Mouse (Mus musculus): ENCODE data around the gene Aco1. TPM values are rescaled to one million over a fixed set of nuclear protein-coding genes. Genes with fewer than 3 reads are reported as not detected.

Gene Aco1
- polyA plus RNA-seq, 1 experiment: 58.2 TPM

DNA sequence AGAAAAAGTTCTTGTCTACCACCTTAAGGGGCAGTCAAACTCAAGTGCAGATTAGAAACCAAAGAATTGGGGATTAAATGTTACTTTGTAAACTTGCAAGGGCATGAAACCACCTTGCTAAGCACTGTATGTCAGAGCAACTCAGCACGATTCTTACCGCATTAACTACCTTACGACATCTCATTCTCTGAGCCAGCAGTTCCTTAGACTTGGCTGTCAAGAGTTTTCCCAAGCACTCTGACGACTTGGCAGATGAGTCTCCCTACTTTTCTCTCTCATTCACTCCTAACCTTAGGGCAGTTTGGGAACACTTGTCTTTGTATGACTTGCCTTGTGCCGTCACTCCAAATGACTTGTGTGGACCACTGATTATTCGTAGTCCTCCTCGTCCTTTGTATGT is 7.2 kb downstream of the Aco1 start:
- no peak for TF ChIP-seq POLR2A (IDR thresholded peaks at IDR 0.05; ENCODE audit: low read depth, low read length)
- TF ChIP-seq CTCF (IDR thresholded peaks at IDR 0.05; ENCODE audit: extremely low read depth, insufficient read length, insufficient replicate concordance, low read depth, low read length): no peak
- Histone ChIP-seq H3K4me3 (ENCODE audit: low read depth, low read length) (no peak overlapping the region), H3K36me3 (ENCODE audit: control insufficient read depth, insufficient read depth, low read length) (0 out of 2 replicates have a peak, but pooled peaks cover 4% of the 10 kb centered on the region), H3K4me1 (ENCODE audit: control insufficient read depth, insufficient read depth, insufficient read length, low read length) (no peaks in the 10 kb centered on the region), H3K27me3 (ENCODE audit: control insufficient read depth, insufficient read depth, low read length) (no peaks in the 10 kb centered on the region), H3K27ac (ENCODE audit: insufficient read depth, low read depth, low read length) (no peak overlapping the region)
- 89% methylated on average over 7 of the region's 7 CpGs for WGBS

DNA sequence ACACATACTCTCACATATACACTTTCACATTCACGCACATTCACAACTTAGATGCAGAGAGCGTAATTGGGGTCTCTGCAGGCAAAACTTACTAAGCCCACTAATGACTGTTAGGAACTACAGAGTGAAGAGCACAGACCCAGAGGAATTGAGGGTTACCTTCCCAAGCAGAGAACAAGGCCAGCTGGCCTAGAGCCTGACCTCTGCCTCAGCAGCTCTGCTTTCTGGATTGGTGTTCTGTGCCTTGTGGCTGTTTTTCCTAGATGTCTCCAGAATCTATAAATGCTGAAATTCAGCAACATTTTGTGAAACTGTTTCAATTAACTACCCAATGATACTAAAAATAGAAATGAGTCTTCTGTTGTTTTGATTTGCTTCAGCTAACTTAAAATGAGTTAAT is 9.9 kb downstream of the Aco1 start:
- TF ChIP-seq POLR2A (IDR thresholded peaks at IDR 0.05; ENCODE audit: low read depth, low read length) (no peak), CTCF (IDR thresholded peaks at IDR 0.05; ENCODE audit: extremely low read depth, insufficient read length, insufficient replicate concordance, low read depth, low read length) (no peak)
- 0 out of 2 replicates have a peak, but pooled peaks cover 2% of the 10 kb centered on the region for H3K36me3 ChIP-seq (ENCODE audit: control insufficient read depth, insufficient read depth, low read length)
- no peak overlapping the region for H3K27ac ChIP-seq (ENCODE audit: insufficient read depth, low read depth, low read length)
- H3K4me3 ChIP-seq (ENCODE audit: low read depth, low read length): no peak overlapping the region
- WGBS: 95% methylated on average over 2 of the region's 2 CpGs
- peaks cover 4% of the 10 kb centered on the region; the same call in 1 of the 2 replicates for H3K4me1 ChIP-seq (ENCODE audit: control insufficient read depth, insufficient read depth, insufficient read length, low read length)
- no peaks in the 10 kb centered on the region for H3K27me3 ChIP-seq (ENCODE audit: control insufficient read depth, insufficient read depth, low read length)

GRCm38 (mm10) chr4:40153500-40153899 is 10.6 kb downstream of the Aco1 start:
- WGBS: 95% methylated on average over 4 of the region's 4 CpGs
- TF ChIP-seq POLR2A (IDR thresholded peaks at IDR 0.05; ENCODE audit: low read depth, low read length) (no peak), CTCF (IDR thresholded peaks at IDR 0.05; ENCODE audit: extremely low read depth, insufficient read length, insufficient replicate concordance, low read depth, low read length) (no peak)

GRCm38 (mm10) chr4:40154751-40155150 is 11.9 kb downstream of the Aco1 start:
- Histone ChIP-seq H3K27ac (ENCODE audit: insufficient read depth, low read depth, low read length) (no peak overlapping the region), H3K4me1 (ENCODE audit: control insufficient read depth, insufficient read depth, insufficient read length, low read length) (peaks cover 4% of the 10 kb centered on the region; the same call in 1 of the 2 replicates)

More at GRCm38 (mm10) chr4:40153500-40153899, 10.6 kb downstream of the Aco1 start:
- peaks cover 4% of the 10 kb centered on the region; the same call in 1 of the 2 replicates for H3K4me1 ChIP-seq (ENCODE audit: control insufficient read depth, insufficient read depth, insufficient read length, low read length)
- H3K4me3 ChIP-seq (ENCODE audit: low read depth, low read length): no peak overlapping the region
- H3K27me3 ChIP-seq (ENCODE audit: control insufficient read depth, insufficient read depth, low read length): no peaks in the 10 kb centered on the region
- no peak overlapping the region for H3K27ac ChIP-seq (ENCODE audit: insufficient read depth, low read depth, low read length)
- 0 out of 2 replicates have a peak, but pooled peaks cover 2% of the 10 kb centered on the region for H3K36me3 ChIP-seq (ENCODE audit: control insufficient read depth, insufficient read depth, low read length)

DNA sequence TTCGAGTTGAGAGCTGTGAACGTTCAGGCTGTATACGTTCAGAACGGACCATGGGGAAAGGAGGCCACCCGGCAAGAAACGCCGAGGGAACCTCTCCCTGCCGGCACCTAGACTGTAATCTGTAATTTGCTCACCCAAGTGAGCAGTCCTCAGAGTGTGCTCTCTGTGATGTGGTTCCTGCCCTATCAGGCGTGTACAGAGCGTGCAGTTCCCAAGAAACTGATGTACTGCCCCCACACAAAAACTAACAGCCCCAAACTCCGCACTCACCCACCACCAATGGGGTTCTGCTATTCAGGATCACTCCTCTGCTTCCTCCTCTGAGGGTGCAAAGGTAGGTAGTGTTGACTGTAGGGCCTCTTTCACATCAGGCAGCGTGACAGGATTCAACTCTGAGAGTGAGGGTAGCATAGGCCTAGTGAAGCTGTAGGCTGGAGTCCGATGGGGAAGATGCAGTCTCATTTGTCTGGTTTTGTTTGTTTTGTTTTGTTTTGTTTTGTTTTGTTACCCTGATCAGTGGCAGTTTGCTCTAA is 12.7 kb downstream of the Aco1 start:
- H3K27ac ChIP-seq (ENCODE audit: insufficient read depth, low read depth, low read length): 0 out of 2 replicates have a peak overlapping the region, but pooled peaks have one; percentile 9
- no peak for TF ChIP-seq CTCF (IDR thresholded peaks at IDR 0.05; ENCODE audit: extremely low read depth, insufficient read length, insufficient replicate concordance, low read depth, low read length)
- TF ChIP-seq POLR2A (IDR thresholded peaks at IDR 0.05; ENCODE audit: low read depth, low read length): no peak
- H3K4me3 ChIP-seq (ENCODE audit: low read depth, low read length): no peak overlapping the region
- H3K36me3 ChIP-seq (ENCODE audit: control insufficient read depth, insufficient read depth, low read length): peaks cover 2% of the 10 kb centered on the region; the same call in 1 of the 2 replicates
- 81% methylated on average over 13 of the region's 13 CpGs for WGBS
- peaks cover 4% of the 10 kb centered on the region; the same call in 1 of the 2 replicates for H3K4me1 ChIP-seq (ENCODE audit: control insufficient read depth, insufficient read depth, insufficient read length, low read length)
- no peaks in the 10 kb centered on the region for H3K27me3 ChIP-seq (ENCODE audit: control insufficient read depth, insufficient read depth, low read length)

More at GRCm38 (mm10) chr4:40154751-40155150, 11.9 kb downstream of the Aco1 start:
- peaks cover 2% of the 10 kb centered on the region; the same call in 1 of the 2 replicates for H3K36me3 ChIP-seq (ENCODE audit: control insufficient read depth, insufficient read depth, low read length)
- H3K4me3 ChIP-seq (ENCODE audit: low read depth, low read length): no peak overlapping the region
- WGBS: 87% methylated on average over 4 of the region's 4 CpGs
- H3K27me3 ChIP-seq (ENCODE audit: control insufficient read depth, insufficient read depth, low read length): no peaks in the 10 kb centered on the region
- TF ChIP-seq CTCF (IDR thresholded peaks at IDR 0.05; ENCODE audit: extremely low read depth, insufficient read length, insufficient replicate concordance, low read depth, low read length): no peak

DNA sequence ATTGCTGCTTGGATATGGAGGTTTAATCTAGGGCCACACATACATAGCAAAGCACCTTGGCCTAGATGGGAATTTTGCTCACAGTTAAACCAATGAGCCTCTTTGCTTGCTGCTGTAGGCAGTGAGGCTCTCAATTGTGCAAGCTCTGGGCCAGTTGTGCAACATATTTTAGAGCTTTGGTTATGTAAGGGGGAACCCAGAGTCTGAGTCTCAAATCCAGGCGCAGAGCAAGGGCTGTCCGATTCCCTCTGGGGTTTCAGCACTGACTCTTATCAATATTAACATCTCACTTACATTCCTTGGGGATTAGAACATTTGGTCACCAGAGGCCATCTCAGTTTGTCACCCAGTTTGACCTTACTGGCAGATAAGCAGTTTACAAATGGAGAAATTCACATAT is 13.3 kb downstream of the Aco1 start:
- Histone ChIP-seq H3K27ac (ENCODE audit: insufficient read depth, low read depth, low read length) (0 out of 2 replicates have a peak overlapping the region, but pooled peaks have one; percentile 9), H3K4me3 (ENCODE audit: low read depth, low read length) (no peak overlapping the region), H3K27me3 (ENCODE audit: control insufficient read depth, insufficient read depth, low read length) (no peaks in the 10 kb centered on the region), H3K4me1 (ENCODE audit: control insufficient read depth, insufficient read depth, insufficient read length, low read length) (peaks cover 4% of the 10 kb centered on the region; the same call in 1 of the 2 replicates), H3K36me3 (ENCODE audit: control insufficient read depth, insufficient read depth, low read length) (peaks cover 2% of the 10 kb centered on the region; the same call in 1 of the 2 replicates)
- 63% methylated on average over 2 of the region's 2 CpGs for WGBS
- TF ChIP-seq POLR2A (IDR thresholded peaks at IDR 0.05; ENCODE audit: low read depth, low read length) (no peak), CTCF (IDR thresholded peaks at IDR 0.05; ENCODE audit: extremely low read depth, insufficient read length, insufficient replicate concordance, low read depth, low read length) (no peak)

GRCm38 (mm10) chr4:40156582-40157499 is 14.0 kb downstream of the Aco1 start:
- Histone ChIP-seq H3K4me1 (ENCODE audit: control insufficient read depth, insufficient read depth, insufficient read length, low read length) (peaks cover 4% of the 10 kb centered on the region; the same call in 1 of the 2 replicates), H3K27ac (ENCODE audit: insufficient read depth, low read depth, low read length) (no peak overlapping the region), H3K27me3 (ENCODE audit: control insufficient read depth, insufficient read depth, low read length) (no peaks in the 10 kb centered on the region), H3K4me3 (ENCODE audit: low read depth, low read length) (no peak overlapping the region), H3K36me3 (ENCODE audit: control insufficient read depth, insufficient read depth, low read length) (peaks cover 2% of the 10 kb centered on the region; the same call in 1 of the 2 replicates)
- 66% methylated on average over 18 of the region's 18 CpGs for WGBS
- no peak for TF ChIP-seq CTCF (IDR thresholded peaks at IDR 0.05; ENCODE audit: extremely low read depth, insufficient read length, insufficient replicate concordance, low read depth, low read length)
- no peak for TF ChIP-seq POLR2A (IDR thresholded peaks at IDR 0.05; ENCODE audit: low read depth, low read length)

Data from small intestine, adult 2 months (tissue).